Mouse (Mus musculus) bone marrow macrophage, adult 2 months (primary cell): ENCODE results near the gene Ppard.

Source experiments
- CTCF ChIP-seq: IDR thresholded peaks from 2 replicates; pipeline ENCODE4 v1.5.1; 2012; ENCODE audit warnings: low read depth, mild to moderate bottlenecking, low read length, moderate library complexity
- POLR2A ChIP-seq: IDR thresholded peaks from 2 replicates; pipeline ENCODE4 v1.6.1; 2012; ENCODE audit warnings: mild to moderate bottlenecking, low read depth, low read length, borderline replicate concordance

DNA sequence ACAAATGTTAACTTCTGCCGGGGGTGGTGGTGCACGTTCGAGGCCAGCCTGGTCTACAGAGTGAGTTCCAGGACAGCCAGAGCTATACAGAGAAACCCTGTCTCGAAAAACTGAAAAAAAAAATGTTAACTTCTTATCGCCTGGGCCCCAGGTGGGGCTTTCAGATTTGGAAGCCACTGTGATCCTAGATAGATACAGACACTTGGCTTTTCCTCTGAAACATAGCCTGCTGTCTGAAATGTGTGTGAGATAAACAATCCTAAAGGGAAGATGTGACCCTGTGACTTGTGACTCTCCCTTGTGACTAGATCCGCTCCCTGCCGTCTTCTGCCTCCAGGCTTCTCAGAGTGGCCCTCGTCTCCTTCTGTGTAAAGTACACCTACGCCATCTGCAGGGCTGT is 85.2 kb downstream of the Ppard start:
- TF ChIP-seq CTCF (no peak), POLR2A (no peak)
